Mouse (Mus musculus) thymus, postnatal 36 days (tissue): ENCODE data around the gene Lsamp.

ENCODE experiments used
- DNase-seq, 2 experiments: peaks; one replicate each; pipeline ENCODE4 v3.0.0; 2022; ENCODE audit warnings: mixed read lengths in 2 of 2

The Lsamp gene

DNA sequence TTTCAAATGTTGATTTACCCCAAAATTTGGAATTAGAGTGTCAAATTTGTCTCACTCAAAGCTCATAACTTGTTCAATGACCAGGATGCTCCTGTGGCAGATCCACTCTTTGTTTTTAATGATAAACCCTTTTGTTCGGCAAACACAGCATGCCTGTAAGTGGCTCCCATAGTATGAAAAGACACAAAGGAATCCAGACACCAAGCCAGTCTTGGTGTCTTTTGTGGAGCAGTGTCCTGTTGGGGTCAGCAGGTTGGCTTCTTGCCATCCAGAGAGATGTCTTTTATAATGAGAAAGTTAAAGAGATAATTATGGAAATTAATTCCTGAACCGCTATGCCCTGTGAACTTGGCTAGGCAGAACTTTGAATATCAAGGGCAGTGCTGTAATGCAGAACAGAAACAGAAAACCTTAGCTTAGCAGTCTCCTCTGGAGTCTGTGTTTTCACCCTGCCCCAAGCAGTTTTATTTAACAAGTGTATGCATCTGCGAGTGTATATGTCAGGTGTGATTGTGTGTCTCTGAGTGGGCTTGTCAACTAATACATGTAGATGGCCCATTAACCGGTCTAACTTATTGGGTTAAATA lies 310.2 kb downstream of the Lsamp start:
- no peak for DNase-seq

DNA sequence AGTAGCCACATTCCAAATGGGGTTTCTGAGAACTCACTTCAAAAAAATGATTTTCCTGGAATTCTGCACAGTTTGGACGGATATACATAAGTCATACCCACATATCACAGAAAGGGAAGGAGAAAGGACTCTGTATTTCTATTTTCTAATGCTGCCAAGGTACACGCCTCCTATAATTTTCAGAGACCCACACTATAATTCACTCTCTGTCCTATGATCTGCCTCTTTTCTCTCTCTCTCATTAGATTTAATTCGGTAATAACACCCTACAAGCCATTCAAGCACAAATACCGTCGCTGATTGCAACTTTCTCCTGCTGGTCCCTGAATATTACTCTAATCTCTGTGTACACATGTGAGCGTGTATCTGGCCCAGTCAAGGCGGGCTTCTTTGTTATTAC lies 311.1 kb downstream of the Lsamp start:
- no peak for DNase-seq

DNA sequence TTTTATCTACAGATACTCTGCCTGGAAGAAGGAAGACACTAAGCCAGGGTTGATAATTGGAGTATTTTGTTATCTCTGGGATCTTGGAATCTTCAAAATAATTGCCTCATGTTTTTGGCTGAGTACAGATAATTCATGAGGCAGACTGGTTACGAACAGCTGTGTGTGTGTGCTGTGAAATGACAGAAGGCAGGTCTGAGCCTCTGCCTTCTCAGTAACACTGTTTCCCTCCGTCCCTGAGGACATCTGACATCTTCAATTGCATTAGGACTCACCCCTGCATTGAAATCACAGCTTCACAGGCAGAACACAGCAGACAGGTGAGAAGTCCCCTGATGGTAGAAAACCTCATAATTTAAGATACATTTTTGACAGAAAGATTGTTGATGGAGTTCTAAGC lies 323.5 kb downstream of the Lsamp start:
- DNase-seq: no peak

DNA sequence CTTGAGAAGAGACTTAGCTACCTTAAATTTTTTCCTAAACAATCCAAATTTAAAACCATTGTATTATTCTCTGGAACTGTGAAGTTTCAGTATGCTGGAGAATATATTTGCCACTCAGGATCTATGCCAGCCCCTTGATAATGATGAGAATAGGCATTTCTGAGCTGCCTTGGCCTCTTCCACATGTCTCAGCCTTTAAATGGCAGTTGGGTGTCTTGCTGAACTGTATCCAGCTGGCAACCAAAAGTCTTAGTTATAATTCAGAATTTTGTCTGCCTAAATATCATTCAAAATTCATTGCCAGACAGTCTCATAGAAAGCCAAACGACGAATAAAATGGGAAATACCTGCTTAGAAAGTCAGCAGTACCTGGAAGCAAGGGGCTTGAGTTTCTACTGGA lies 332.0 kb downstream of the Lsamp start:
- no peak for DNase-seq

DNA sequence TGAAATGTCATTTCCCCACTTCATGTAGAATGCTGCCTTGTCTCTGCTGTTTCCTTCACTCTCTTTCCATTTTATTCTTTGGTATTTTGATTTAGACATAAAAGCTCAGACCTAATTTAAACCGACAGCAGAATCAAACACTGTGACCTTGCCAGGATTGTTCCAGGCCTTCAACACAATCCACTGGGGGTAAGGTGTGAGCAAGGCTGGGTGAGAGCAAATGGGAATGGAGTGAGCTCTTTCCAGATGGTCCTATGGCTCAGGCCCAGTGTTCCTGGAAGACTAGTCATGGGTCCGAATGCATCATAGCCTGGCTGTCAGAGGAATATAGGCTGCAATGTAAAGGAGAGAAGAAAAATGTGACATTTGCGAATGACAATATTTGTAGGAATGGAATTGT lies 340.6 kb downstream of the Lsamp start:
- no peak for DNase-seq

DNA sequence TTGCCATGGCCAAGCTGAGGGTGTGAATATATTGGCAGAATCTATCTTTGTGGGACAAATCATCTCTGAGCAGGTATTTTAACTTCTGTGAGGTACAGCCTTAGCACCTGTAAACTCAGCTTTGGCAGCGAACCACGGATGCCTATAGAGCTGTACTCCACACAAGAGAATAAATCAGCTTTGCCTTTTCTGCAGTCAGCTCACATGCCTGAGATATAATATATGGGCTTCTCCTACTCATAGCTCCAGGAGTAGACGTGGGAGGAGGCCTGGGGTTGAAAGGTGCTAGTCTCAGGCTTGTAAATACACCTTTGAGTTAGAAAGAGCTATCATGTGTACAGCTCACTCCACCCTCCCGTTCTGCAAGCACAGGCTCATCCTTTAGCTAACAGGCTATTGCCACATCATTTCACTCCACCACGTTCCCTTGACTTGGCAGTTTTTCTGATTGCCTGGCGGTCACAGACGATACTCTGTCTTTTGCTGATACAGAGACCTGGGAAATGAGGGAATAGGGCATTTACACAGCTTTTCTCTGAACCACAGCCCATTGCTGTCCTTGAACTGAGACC lies 344.2 kb downstream of the Lsamp start:
- DNase-seq: no peak

DNA sequence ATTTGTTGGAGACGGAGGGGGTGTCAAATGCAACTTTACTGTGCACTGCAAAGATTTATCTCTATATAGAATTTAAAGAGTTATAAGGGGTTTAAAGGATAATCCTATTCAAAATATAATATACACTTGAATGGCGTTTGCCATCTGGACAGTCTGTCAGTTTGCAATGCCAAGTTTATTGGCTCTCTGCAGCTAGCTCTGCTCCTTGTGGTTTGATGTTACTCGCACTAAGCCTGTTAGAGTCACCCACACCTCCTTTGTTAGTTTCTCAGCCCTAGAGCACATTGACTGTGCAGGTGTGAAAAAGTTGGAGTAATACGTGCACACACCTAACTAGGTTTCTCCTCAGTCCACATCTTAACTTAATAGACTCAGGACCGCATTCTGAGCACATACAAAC lies 385.5 kb downstream of the Lsamp start:
- DNase-seq: no peak

DNA sequence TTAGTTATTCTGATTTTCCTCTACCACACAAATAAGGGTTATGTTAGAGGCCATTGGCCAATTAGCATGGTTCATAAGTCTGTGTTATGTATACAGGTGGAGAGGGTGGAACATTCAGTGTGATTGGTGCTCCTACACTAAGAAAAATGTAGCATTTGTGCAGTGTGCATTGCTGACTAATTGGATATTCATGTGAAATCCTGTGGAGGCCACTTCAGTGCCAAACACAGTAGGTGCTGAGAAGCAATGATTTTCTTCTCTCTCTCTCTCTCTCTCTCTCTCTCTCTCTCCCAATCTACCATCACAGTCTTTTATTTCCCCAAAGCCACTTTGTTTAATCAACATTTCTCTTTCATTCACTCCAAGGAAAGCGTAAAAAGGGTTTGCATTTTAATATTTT lies 387.1 kb downstream of the Lsamp start:
- DNase-seq: no peak

DNA sequence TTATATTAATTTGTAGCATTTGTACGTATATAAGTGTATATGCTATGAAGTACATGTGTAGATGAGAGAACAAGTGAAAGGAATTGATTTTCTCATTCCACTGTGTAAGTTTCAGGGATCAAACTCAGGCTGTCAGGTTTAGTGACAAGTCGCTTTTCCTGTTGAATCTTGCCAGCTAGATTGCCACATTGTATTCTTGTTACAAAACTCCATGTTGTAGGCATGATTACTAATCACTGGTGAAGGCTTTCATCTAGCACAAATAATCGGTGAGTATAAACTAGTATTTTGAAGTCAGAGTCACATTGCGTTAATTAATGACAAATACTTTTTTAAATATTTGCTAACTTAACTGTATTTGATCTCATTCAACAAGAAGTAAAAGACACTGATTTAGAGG lies 391.2 kb downstream of the Lsamp start:
- no peak for DNase-seq

DNA sequence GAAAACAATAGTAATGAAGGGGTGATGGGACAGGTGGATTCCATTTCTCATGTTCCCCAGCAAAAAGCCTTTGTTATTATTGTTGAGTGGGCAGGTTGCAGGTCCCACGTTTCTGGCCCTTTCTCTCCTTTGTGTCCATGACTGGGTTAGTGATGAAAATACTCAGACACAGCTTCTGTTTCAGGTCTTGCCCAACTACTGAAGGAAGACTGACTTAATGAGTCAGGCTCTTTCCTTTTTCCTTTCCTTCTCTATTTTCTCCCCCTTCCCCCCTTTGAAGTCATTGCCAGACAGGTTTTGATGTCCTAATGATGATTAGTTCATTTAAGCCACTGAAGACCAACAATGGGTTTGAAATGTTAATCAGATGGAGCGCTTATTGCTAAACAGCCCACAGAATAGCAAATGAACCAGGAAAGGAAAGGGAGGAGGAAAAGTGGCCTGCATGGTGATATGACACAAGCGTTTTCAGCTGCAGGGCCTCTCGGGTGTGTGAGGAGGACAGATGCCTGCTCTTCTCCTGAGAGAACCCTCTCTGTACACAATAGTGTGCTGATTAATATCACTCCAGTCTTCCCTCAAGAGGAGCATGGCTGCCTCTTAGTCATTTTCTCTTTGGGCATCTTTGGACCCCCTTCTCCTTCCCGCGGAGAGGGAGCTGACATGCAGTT lies 393.1 kb downstream of the Lsamp start:
- DNase-seq: no peak

DNA sequence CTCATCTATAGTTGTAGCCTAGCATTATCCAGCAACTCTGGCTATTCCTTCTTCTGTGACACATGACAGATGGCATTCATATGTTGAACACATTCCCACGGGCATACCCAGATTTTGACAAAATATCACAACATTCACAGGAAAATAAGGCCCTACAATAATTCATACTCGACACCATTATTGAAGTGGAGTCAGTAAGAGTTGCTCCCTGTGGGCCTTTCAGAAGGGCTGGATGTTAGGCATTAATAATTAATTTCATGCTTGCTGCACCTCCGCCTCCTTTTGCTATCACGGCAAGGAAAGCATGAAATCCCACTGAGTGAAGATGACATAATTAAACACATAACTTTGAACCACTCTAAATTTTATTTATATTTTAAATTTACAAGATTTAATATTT lies 407.9 kb downstream of the Lsamp start:
- DNase-seq: no peak

DNA sequence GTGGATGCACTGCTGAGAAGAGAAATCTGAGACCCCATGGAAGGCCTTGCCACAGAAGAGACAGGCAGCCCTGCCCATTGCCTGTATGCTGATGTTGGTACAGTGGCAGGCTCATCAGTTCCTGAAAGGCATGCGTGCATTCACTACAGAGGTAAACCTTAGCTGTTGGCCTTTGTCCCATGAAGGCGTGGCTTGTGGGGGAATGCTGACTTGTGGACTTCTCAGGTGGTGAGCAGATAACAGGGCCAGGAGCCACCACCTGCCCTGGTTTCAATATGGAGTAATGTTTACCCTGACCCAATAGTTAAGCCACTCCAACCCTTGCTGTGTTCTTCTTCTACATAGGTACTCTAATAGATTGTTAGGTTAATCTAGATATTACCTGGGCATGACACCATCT lies 415.4 kb downstream of the Lsamp start:
- DNase-seq: no peak

DNA sequence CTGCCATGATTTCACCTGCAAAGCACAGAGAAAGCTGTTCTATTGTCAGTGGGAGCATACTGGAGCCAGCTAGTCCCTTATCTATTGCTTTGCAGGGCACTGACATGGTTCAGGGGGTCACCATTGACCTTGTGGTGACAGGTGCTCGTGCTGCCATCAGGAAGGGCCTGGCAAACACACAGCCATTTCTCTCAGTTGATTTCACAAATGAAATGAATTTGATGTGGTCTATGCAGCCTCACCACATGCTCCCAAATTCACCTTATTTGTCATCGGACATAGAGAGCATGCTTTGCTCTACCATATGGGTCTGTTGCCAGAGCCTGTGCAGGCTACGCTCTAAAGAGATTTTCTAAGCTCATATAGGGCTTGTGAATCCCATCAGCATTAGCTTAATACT lies 450.1 kb downstream of the Lsamp start:
- no peak for DNase-seq

DNA sequence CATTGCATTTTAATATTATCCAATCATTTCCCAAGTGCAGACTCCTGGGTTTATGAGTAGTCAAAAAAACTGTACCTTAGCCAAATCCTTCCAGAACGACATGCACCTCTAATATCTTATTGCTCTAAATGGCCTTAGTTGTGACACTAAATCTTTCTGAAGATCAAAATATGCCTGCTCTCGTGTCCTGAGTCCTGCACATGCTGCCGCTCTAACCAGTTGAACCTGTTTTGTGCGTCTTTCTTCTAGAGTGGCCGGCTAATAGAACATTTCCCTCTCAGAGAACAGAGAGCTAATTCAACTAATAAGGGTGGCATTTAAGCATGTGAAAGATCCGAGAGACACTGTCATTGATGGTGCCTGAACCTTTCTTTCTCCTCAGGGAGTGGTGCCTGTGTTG lies 452.3 kb downstream of the Lsamp start:
- no peak for DNase-seq

DNA sequence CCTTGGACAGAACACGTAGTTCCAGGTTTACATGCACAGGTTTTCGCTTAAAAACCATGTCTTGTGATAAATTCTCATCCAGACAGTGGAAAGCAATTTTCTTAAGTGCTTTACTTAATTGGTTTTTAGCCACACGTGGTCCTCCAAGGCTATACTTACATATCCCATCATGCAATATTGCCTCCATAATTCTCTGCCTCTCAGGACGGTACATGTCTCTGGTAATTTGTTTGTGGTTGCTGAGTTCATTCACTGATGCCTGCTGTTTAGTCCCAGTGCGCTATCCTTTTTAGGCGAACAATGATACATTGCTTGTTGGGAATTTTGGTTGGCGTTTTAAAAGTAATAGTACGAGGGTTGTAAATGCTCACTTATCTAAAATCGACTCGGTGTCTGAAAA lies 453.7 kb downstream of the Lsamp start:
- no peak for DNase-seq

DNA sequence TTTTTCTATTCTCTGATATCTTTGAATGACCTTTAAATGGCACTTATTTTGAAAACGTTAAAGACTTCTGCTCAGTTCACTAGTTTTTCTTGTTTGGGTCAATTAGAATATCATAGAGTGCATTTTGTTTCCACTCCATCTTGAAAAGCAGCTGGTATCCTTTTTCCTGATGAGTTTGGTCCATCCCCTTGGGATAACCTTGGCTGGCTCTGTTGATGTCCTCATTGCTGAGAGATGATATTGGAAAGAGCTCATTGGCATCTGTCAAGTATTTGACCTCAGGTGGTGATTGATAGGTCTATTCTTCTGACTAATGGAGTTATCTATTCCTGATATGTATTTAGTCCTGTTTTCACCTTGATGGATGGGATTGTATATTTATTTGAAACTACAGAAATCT lies 454.7 kb downstream of the Lsamp start:
- DNase-seq: no peak

DNA sequence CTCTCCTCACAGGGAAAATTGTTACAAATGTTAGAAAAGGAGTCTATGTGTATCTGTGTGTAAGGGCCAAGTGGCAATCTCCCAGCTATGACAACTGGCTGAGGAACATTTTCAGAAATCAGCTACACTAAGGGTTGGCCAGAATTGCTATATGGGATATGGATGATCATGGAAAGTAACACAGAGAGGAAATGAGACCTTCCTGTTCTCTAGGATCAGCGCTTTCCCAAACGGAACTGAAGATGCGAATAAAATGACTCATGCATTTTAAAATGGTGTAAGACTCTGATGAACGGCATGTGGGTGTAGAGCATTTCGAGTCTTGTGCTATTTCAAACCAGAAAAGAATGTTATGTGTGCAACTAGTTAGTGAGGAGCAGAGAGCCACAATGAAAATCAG lies 462.4 kb downstream of the Lsamp start:
- no peak for DNase-seq

DNA sequence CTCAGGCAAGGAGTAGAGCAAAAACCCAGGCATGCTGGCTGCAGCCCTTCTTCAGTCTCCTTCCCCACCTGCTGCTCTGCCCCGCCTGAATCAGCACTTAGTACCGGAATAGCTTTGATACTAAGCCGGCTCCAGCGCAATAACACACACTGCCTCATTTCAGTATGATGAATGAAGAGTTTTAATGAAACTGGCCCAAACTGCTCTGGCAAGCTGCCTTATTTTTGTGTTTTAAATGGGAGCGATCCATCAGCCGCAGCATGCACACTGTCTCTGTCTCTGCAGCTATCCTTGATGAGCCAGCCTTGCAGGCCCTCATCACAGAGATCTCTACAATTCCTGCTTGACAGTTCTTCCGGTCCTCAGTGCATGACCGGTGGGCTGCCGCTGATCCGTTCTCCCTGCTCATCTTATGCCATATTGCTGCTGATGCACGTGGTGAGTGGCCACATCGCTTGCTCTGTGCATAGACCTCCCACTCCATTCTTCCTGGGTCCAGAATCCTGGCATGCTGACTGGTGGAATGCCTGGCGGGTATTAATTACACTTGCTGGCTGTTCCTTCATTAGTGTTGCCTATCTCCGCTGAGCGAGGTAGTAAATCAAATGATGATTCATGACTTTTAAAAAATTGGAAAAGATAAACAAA lies 479.4 kb downstream of the Lsamp start:
- no peak for DNase-seq

DNA sequence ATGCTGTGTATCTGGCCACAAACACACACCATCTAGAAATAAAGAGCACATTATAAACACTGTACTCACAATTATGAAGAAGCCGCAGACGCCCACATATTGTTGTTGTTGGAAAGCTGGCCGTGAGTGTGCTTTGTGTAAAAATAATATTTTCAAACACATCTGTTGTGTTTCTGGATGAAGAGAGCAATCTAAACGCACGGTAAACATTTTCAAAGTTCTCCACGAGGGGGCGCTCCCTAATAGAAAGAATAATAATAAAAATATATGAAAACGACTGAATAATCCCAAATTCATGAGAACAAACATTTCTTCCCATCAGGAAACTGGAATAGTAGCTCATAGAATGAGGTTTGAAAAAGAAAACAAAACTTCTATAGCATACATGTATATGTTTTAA lies 482.4 kb downstream of the Lsamp start:
- no peak for DNase-seq

DNA sequence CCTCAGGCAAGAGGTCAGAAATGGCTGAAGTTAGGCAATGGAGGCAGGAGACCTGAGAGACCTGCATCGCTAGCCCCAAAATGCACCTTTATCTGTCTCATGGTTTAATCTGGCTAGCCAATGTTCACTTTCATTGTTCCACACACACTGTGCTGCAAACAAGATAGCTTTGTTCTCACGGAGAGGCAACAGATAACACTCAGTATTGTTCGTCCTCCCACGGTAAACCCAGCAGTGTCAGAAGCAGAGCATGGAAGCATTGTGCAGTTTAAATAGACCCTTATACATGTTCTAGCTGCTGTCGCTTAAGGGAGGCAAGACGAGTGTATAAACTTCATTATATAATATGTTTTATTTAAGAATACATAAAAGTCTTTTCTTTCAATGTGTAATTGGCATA lies 486.8 kb downstream of the Lsamp start:
- DNase-seq: no peak

DNA sequence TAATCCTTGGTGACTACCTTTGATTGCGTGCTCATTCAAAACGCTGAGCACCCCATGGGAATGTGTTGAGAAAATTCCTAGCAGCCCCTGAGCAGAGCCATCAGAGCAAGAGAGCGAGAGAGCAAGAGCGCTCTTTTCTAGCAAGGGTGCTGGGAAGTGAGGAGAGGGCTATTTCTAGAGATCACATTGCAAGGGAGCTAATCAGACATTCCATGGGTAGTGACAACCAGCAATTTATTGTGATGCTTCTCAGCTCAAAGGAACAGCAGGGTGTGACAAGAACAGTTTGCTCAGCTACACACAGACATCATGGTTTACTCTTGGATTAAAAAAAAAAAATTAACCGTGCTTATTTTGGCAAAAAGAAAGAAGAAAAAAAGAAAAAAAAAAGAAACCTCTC lies 487.8 kb downstream of the Lsamp start:
- no peak for DNase-seq

DNA sequence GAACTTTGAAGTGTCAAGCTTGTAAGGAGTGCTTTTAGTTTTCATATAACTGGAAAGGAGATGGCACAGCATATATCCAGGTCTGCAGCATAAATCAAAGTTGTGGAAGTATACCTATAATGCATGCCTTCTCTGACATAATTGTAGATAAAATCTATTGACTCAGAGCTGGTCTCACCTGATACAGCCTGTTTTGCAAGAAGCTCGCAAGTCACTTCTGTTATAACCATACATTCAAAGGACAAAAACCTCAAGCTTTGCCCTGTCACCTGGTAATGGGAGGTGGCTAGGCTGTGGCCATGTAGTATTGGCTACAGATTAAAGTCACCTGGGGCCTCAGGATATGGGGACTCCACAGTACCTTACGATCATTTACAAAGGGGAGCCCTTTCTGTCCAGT lies 507.4 kb downstream of the Lsamp start:
- DNase-seq: no peak

DNA sequence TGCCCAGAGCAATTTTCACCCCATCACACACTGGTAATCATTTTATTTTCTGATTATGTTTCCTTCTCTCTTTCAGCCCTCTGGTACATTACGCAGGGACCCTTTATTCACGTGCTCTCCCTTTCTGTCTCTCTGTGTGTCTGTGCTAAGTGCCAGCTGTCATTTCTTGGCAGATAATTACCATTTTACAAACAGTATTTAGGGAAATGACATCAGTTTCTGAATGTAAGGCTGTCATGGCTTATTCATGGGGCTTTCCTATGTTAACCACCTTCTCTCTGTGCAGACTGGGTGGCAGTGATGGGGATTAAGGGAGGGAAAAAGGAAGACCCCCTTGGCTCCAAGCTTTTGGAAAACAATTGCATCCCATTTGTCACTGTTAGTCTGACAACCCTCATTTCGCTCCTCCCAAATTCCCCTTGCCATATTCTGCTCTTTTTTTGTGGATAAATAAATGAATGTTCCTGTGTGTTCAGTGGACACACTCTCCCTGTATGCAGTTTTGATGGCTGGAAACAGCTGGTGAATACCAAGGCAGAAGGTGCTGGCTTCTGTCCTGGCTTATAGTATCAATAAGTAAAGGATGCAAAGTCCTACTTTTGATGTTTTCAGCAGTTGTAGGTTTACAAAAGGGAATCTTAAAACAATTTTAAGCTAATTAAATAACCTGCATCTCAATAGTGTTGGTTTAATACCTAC lies 520.2 kb downstream of the Lsamp start:
- DNase-seq: no peak
